Mouse (Mus musculus): ENCODE results near the gene Tmem178.
"Not testable (repeated sequence)": the region's sequence is repeated elsewhere in the genome, so short reads cannot be mapped to it uniquely, and the experiment has no call there.

Gene Tmem178

DNA sequence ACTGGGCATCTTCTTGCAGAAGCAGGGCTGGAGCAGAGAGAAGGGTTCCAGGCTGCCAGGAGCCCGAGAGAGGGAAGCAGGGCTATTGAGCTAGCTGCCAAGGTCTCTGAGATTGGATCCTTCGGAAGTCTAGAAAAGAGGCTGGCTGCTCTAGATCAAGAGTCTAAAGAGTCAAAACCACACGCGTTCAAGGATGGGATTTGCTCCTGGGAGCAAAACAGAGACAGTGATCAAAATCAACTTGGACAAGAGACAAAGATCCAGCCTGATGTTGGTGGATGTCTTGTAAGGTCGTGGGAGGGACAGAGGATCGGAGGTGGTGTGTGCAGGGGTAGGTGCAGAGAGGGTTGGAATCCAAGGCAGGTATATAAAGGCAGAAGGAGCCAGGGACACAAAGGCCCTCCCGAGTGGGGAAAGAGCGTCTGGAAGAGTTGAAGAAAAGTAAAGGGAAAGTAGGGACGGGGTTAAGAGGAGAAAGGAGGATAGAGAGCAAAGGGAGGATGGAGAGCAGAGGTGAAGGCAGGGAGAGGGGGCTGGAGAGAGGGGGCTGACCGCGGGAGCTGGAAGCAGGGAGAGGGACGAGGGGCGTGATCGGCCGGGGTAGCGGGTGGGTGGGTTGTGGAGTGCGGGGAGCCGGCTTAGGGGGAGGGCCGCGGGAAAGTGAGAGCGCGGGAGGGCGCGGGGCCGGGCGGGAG is 450 bp upstream of the Tmem178 start:
- no peak for DNase-seq (ENCODE audit: extremely low read depth, low read depth, low spot score)

GRCm38 (mm10) chr17:80945510-80945909 is 1.1 kb downstream of the Tmem178 start:
- not testable (repeated sequence) for DNase-seq (ENCODE audit: extremely low read depth, low read depth, low spot score)

- DNase-seq (ENCODE audit: extremely low read depth, low read depth, low spot score): no peak
These were observed 1.9 kb downstream of the Tmem178 start for GRCm38 (mm10) chr17:80946091-80946885.

DNA sequence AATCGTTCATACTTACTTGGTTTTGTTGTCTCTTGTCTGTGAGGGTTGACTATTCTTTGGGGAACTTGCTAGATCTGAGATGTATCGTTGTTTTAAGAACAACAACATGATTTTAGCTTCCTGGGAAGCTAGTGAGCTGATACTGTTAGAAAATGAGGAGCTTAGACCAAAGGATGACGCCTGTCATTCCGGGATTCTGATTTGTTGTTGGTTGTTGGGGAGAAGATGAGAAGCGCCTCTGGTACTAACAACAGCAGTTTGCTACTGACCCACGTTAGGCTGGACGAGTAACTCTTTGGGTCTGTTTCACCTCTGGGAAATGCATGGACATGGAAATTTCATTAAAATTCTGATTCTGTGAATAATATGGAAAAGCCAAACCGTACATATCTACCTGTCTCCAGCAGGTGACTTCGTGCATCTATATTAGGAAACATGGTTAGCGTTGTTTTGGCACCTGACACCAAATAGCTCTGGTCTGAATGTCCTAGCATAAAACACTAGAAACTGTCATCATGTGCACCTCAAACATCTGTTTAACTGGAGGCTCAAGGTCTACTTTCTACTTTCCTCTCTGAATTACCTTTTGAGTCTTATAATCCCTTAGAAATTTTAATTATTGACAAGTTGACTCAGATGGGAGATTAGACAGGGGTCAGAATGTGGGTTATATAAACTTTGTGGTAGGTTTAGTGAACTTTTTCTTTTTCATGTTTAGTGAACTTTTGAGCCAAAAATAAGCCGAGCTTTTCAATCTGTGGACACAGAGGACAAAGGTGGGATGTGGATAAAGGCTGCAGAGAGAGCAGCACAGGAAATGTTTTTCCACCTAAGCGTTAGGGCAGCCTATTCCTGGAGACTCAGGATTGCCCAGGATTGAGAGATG is 2.9 kb downstream of the Tmem178 start:
- no peak for DNase-seq (ENCODE audit: extremely low read depth, low read depth, low spot score)

DNA sequence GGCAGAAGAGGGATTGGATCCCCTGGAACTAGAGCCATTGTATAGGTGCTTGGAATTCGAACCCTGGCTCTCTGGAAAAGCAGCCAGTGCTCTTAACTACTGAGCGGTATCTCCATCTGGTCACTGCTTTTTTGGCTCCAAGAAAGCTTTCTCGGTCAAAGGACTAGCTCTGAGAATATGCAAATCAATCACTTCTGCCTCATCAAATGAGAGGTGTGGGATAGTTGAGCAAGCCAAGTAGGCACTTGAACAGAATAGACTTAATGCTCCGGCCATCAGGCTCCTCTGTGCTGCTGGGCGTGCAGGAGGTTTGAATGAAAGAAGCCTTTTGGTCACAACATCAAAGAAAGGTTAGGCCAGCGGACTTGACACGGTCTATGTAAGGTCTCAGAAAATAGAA is 5.0 kb downstream of the Tmem178 start:
- no peak for DNase-seq (ENCODE audit: extremely low read depth, low read depth, low spot score)

GRCm38 (mm10) chr17:80949895-80950294 is 5.5 kb downstream of the Tmem178 start:
- no peak for DNase-seq (ENCODE audit: extremely low read depth, low read depth, low spot score)

DNA sequence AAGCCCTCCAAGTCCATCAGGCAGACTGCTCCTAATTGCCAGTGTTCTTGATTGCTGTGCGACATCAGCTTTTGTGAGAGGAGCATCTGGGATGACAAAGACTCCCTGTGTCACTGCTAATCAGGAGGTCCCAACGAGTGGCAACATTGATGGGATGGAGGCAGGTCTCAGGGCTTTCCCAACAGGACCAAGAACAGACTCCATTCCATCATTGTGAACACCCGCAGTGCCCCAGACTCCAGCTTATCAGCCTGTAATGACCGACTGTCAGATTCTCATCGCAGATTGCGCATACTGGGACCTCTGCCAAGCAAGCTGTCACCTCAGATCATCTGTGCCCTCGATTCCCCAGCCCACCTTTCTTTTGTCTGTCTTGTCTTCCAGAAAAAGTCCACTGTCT is 7.9 kb downstream of the Tmem178 start:
- no peak for DNase-seq (ENCODE audit: extremely low read depth, low read depth, low spot score)

DNA sequence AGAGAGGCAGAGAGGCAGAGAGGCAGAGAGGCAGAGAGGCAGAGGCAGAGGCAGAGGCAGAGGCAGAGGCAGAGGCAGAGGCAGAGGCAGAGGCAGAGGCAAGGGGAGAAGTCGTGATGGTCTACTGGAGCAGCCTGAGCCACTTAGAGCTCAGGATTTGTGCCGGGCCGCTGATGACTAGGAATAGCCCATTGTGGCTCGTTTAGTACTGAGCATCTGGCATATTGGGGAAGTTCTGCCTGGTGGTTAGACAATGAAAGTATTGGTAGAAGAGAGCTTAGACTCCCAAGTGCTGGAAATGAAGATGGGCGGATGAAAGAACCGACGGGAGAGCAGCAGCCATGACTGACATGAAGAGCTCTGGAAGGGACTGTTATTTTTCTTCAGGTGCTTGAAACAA is 11.0 kb downstream of the Tmem178 start:
- no peak for DNase-seq (ENCODE audit: extremely low read depth, low read depth, low spot score)

DNA sequence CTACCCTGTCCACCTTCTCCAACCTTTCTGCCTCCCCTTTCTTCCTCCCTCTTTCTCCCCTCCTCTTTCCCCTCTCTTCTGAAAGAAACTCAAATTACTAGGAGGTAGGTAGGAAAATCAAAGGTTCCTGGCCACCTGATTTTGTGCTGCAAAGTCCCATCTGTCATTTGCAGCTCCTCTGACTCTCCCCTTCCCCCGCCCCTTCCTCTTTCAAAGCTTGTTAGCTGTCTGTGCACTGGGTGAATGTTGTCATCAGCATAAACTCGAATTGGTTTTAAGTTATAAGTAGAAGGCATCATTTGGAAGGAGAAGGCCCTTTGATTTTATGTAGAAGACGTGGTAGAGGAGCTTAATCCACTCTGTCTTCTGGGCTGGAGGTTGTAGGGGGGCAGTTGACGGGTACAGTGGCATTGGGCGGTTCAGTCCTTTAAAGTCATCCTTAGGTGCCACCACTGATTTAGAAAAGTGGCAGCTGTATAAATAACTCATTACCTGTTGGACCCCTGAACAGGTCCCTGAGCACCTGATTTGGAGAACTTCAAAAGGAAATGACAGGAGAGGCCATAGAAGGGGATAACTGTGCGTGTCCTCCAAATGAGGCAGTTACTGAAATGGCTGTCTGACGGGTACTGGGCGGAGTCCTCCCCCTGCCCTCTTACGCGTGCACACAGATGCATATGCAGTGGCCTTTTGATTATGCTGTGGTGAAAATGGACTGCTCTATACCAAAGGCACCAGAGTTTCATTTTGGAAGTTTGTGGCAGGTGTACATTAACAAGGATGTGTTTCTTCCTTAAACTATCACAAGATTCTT is 11.8 kb downstream of the Tmem178 start:
- DNase-seq (ENCODE audit: extremely low read depth, low read depth, low spot score): no peak

DNA sequence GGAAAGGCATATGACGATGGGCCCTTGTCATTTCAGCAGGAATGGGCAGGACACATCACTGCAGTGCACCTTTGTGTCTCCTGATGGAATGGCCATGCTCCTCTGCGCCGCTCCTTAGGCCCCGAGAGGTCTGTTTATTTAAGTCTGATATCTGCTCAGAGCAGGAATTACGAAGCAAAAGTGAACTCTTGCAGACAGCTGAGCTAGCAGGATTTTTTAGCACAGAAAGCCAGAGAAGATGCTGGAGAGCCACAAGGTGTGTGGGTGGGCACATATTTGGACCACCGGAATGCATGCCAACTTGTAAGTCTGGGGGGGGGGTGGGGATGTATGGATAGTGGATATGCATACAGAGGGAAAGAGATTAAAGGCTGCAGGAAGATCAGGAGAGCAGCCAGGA is 13.9 kb downstream of the Tmem178 start:
- no peak for DNase-seq (ENCODE audit: extremely low read depth, low read depth, low spot score)

DNA sequence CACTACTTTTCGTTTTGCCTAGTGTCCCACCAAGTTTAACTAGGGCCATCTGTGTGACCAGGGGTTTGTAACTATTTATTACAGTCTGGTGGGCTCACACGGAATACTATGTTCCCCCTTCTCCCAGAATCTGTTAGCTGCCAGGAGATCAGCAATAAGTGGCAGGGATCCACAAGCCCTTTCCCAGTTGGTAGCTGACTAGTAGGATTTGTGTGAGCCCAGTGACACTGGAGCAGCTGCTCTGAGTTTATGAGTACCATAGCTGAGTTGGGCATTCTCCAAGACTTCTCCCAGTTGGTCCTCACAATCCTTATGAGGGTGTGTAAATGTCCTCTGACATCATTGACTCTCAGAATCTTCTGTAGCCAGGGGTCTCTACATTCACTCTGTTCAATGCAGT is 15.4 kb downstream of the Tmem178 start:
- no peak for DNase-seq (ENCODE audit: extremely low read depth, low read depth, low spot score)

DNA sequence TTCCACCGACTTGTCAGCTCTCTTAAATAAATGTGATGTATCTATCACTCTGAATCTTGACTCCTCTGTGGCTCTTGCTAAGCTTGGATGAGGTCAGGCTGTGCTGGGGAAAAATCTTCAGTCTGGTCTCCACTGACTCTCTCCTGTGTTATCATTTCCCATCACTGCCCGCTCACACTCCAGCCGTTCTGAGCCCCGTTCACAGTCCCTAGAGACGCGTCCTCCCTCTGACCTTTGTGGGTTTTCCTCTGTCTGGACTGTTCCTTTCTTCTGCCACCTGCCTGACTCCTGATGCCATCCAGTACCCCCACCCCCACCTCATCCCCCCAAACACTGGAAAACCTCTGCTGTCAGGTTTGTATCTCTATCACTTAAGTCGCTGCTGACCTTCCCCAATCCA is 23.0 kb downstream of the Tmem178 start:
- DNase-seq (ENCODE audit: extremely low read depth, low read depth, low spot score): no peak

GRCm38 (mm10) chr17:80969643-80970619 is 25.5 kb downstream of the Tmem178 start:
- no peak for DNase-seq (ENCODE audit: extremely low read depth, low read depth, low spot score)

- no peak for DNase-seq (ENCODE audit: extremely low read depth, low read depth, low spot score)
These were observed 26.3 kb downstream of the Tmem178 start for GRCm38 (mm10) chr17:80970716-80971115.

DNA sequence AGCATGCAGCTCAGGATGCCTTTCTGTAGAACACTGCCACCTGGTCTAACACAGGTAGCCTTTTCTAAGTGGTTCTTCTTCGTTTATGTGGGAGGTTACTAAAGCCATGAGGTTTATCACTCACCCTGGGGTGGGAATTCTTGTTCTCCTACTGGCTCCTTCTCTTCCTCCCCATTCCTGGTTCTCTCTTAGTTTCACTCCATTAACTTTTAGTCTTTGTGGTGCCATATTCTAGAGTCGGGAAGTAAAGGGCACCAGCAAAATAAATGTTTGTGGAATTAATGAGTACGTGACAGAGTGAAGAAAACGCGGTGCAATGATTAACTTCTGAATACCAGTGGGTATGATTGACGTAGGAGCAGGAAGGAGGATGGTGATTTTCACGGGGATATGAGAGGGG is 28.5 kb downstream of the Tmem178 start:
- DNase-seq (ENCODE audit: extremely low read depth, low read depth, low spot score): no peak

GRCm38 (mm10) chr17:80977245-80977644 is 32.8 kb downstream of the Tmem178 start:
- DNase-seq (ENCODE audit: extremely low read depth, low read depth, low spot score): no peak

DNA sequence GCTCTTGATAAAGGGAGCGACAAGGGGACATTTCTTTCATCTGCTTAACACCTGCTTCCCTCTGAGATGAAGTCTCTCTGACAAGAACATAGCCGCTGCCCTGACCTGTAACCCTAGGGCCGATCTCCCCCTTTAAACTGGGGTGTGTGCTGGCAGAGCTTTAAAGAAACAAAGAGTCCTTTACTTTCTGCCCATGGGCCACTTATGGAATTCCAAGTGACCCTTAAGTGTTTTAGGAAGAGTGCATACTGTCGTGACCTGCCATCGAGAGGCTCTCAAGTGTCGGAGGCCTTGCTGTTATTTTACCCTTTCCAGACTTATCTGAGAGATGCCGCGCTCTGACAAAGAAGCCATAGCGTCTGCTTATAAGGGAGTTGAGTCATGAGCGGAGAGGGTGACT is 35.7 kb downstream of the Tmem178 start:
- DNase-seq (ENCODE audit: extremely low read depth, low read depth, low spot score): no peak

GRCm38 (mm10) chr17:80981721-80982411 is 37.4 kb downstream of the Tmem178 start:
- DNase-seq (ENCODE audit: extremely low read depth, low read depth, low spot score): no peak

DNA sequence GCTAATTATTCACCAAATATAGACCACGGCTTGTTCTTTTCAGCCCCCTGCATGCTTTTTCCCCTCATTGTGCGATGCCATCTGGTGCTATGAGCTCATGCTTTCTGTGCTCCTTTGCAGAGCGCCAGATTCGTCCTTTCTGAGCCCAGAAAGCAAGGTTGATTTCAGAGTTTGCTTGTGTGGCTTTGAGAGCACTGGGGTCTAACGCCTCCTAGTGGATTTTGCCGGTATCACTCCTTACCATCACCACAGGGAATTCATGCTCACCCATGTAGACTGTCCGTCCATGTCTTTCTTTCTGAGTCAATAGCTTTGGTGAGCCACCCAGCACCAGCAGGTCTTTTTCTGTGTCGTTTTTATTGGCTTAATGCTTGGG is 38.0 kb downstream of the Tmem178 start:
- no peak for DNase-seq (ENCODE audit: extremely low read depth, low read depth, low spot score)
